Mouse (Mus musculus) heart, adult 11 months (tissue): ENCODE results near the gene Scaf4.
A peak's percentile ranks its signal among the peaks of the same experiment; 100 is the strongest.

ENCODE experiments used
- DNase-seq: peaks from one replicate; pipeline ENCODE4 v3.0.0; 2022

The Scaf4 gene

GRCm38 (mm10) chr16:90283905-90284891 is at the start of gene Scaf4:
Gene Scaf4, minus strand, starts transcription at chr16:90284503.
- DNase-seq = peak; percentile 100

- DNase-seq = peak; percentile 54
These were observed 48.2 kb upstream of the Scaf4 start for GRCm38 (mm10) chr16:90332553-90332952.

GRCm38 (mm10) chr16:90330979-90331378 is 46.7 kb upstream of the Scaf4 start:
- DNase-seq = peak; percentile 66

GRCm38 (mm10) chr16:90329511-90329910 is 45.2 kb upstream of the Scaf4 start:
- no peak for DNase-seq

GRCm38 (mm10) chr16:90322850-90323528 is 38.7 kb upstream of the Scaf4 start:
- peak; percentile 91 for DNase-seq

GRCm38 (mm10) chr16:90319321-90319720 is 35.0 kb upstream of the Scaf4 start:
- DNase-seq = peak; percentile 78

GRCm38 (mm10) chr16:90318372-90318926 is 34.1 kb upstream of the Scaf4 start:
- DNase-seq = peak; percentile 39

- DNase-seq = no peak
These were observed 33.5 kb upstream of the Scaf4 start for GRCm38 (mm10) chr16:90317777-90318176.

GRCm38 (mm10) chr16:90315881-90316280 is 31.6 kb upstream of the Scaf4 start:
- DNase-seq = peak; percentile 92

- DNase-seq = no peak
These were observed 28.3 kb upstream of the Scaf4 start for GRCm38 (mm10) chr16:90312449-90313082.

- no peak for DNase-seq
These were observed 26.3 kb upstream of the Scaf4 start for GRCm38 (mm10) chr16:90310488-90311135.

- no peak for DNase-seq
These were observed 25.5 kb upstream of the Scaf4 start for GRCm38 (mm10) chr16:90309784-90310183.

- DNase-seq = no peak
These were observed 19.6 kb upstream of the Scaf4 start for GRCm38 (mm10) chr16:90303988-90304299.

GRCm38 (mm10) chr16:90303286-90303987 is 19.1 kb upstream of the Scaf4 start:
- peak; percentile 91 for DNase-seq

GRCm38 (mm10) chr16:90301706-90302105 is 17.4 kb upstream of the Scaf4 start:
- peak; percentile 67 for DNase-seq

GRCm38 (mm10) chr16:90300896-90301295 is 16.6 kb upstream of the Scaf4 start:
- peak; percentile 81 for DNase-seq

GRCm38 (mm10) chr16:90299591-90299990 is 15.3 kb upstream of the Scaf4 start:
- DNase-seq = peak; percentile 70

GRCm38 (mm10) chr16:90298426-90299300 is 14.4 kb upstream of the Scaf4 start:
- peak; percentile 82 for DNase-seq

- peak; percentile 66 for DNase-seq
These were observed 13.4 kb upstream of the Scaf4 start for GRCm38 (mm10) chr16:90297479-90298425.

GRCm38 (mm10) chr16:90291675-90292074 is 7.4 kb upstream of the Scaf4 start:
- no peak for DNase-seq
